Mouse (Mus musculus): Measurements from ENCODE around the gene Mbnl3. TPM values are rescaled to one million over a fixed set of nuclear protein-coding genes. Genes with fewer than 3 reads are reported as not detected.

Mbnl3 gene
- total and polyA plus RNA-seq, 3 experiments: 9.9 to 16.7 TPM; not detected in 1

DNA sequence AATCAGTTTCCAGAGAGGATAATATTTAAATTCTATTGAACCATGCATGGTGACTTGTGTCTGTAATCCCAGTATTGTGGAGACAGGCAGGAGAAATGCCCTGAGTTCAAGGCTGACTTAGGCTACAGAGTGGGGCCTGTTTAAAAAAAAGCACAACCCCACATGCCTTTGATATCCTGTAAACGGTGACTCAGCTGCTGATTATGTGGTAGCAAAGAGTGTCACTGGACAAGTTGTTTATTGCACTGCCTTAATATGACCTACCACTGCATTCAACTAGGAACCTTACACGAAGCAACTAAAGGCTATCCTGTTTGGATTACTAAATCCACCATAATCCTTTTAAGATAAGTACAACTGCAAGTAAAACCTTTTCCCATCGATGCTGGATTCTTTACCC is 66.3 kb downstream of the Mbnl3 start:
- H3K9me3 ChIP-seq (replicated peaks; ENCODE audit: insufficient read depth, low read length): no peaks in the 10 kb centered on the region
- H3K4me3 ChIP-seq (ENCODE audit: control insufficient read depth in 1 of 2, insufficient read depth in 1 of 2, low read depth in 2 of 2, low read length in 2 of 2): no peak overlapping the region
- H3K36me3 ChIP-seq (ENCODE audit: control insufficient read depth in 1 of 2, insufficient read depth in 2 of 2, low read length in 2 of 2): peaks cover 0 to 10% of the 10 kb centered on the region in 2 experiments; a peak in 2 of 4 replicates
- no peaks in the 10 kb centered on the region; a peak in 1 of 4 replicates for H3K4me1 ChIP-seq (ENCODE audit: control insufficient read depth in 1 of 2, insufficient read depth in 2 of 2, low read length in 2 of 2)
- H3K27me3 ChIP-seq (ENCODE audit: control insufficient read depth in 1 of 2, insufficient read depth in 2 of 2, low read length in 2 of 2): no peaks in the 10 kb centered on the region
- no peak overlapping the region for H3K27ac ChIP-seq (ENCODE audit: control insufficient read depth, low read depth, low read length)
- TF ChIP-seq CTCF (IDR thresholded peaks at IDR 0.05 in 2 of 3, conservative IDR thresholded peaks at IDR 0.05 in 1 of 3; ENCODE audit: control insufficient read depth in 1 of 3, insufficient read depth in 1 of 3, low read depth in 2 of 3, low read length in 3 of 3, poor library complexity in 1 of 3, severe bottlenecking in 1 of 3) (no peak), TAL1 (IDR thresholded peaks at IDR 0.05; ENCODE audit: low read length) (no peak), MAX (IDR thresholded peaks at IDR 0.05; ENCODE audit: low read length) (no peak), SMC3 (IDR thresholded peaks at IDR 0.05; ENCODE audit: low read depth, low read length) (no peak), RAD21 (IDR thresholded peaks at IDR 0.05; ENCODE audit: low read depth, low read length) (no peak), NELFE (IDR thresholded peaks at IDR 0.05; ENCODE audit: low read depth, low read length) (no peak), BHLHE40 (IDR thresholded peaks at IDR 0.05; ENCODE audit: borderline replicate concordance, low read depth, low read length) (no peak), RCOR1 (IDR thresholded peaks at IDR 0.05; ENCODE audit: low read depth, low read length) (no peak), NRF1 (IDR thresholded peaks at IDR 0.05; ENCODE audit: insufficient read depth, low read depth, low read length, poor library complexity, severe bottlenecking) (no peak), MYB (IDR thresholded peaks at IDR 0.05; ENCODE audit: low read depth, low read length) (no peak), MAFK (IDR thresholded peaks at IDR 0.05; ENCODE audit: borderline replicate concordance, low read depth, low read length) (no peak), POLR2AphosphoS2 (IDR thresholded peaks at IDR 0.05; ENCODE audit: low read length) (no peak), GATA1 (IDR thresholded peaks at IDR 0.05; ENCODE audit: low read depth, low read length) (no peak), JUND (IDR thresholded peaks at IDR 0.05; ENCODE audit: low read depth, low read length) (no peak), SIN3A (IDR thresholded peaks at IDR 0.05; ENCODE audit: low read length) (no peak), MEF2A (IDR thresholded peaks at IDR 0.05; ENCODE audit: extremely low read depth, insufficient replicate concordance, low read depth, low read length, poor library complexity, severe bottlenecking) (no peak), E2F4 (IDR thresholded peaks at IDR 0.05; ENCODE audit: borderline replicate concordance, low read depth, low read length) (no peak), HCFC1 (IDR thresholded peaks at IDR 0.05; ENCODE audit: low read depth, low read length) (no peak)
- peak; percentile 14 for DNase-seq (ENCODE audit: low read depth, low spot score)
- no peaks in the 10 kb centered on the region for H3K79me2 ChIP-seq (ENCODE audit: control insufficient read depth, insufficient read depth, low read length, poor library complexity)
- no peak overlapping the region for H3K9ac ChIP-seq (ENCODE audit: control insufficient read depth, low read depth, low read length, poor library complexity, severe bottlenecking)

DNA sequence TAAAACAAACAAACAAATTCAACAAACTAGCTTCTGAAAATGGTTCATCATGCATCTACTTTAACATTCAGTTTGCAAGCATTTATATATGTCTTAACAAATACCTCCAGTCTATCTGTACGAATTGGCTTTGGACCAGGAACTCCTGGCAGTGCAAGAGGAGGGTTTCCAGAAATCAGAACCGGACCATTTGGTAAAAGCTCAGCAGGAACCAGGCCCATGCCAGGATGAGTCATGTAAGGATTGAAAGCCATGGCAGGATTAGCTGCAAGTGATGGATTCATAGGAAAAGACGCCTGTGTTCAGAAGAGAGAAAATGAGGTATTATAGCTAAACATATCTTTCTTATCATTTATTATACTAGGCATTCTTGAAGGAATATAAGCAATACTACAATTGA is 75.0 kb downstream of the Mbnl3 start:
- Histone ChIP-seq H3K27me3 (ENCODE audit: control insufficient read depth in 1 of 2, insufficient read depth in 2 of 2, low read length in 2 of 2) (no peaks in the 10 kb centered on the region), H3K9ac (ENCODE audit: control insufficient read depth, low read depth, low read length, poor library complexity, severe bottlenecking) (no peak overlapping the region), H3K4me1 (ENCODE audit: control insufficient read depth in 1 of 2, insufficient read depth in 2 of 2, low read length in 2 of 2) (no peaks in the 10 kb centered on the region), H3K4me3 (ENCODE audit: control insufficient read depth in 1 of 2, insufficient read depth in 1 of 2, low read depth in 2 of 2, low read length in 2 of 2) (no peak overlapping the region), H3K27ac (ENCODE audit: control insufficient read depth, low read depth, low read length) (no peak overlapping the region), H3K36me3 (ENCODE audit: control insufficient read depth in 1 of 2, insufficient read depth in 2 of 2, low read length in 2 of 2) (no peaks in the 10 kb centered on the region; a peak in 1 of 4 replicates), H3K79me2 (ENCODE audit: control insufficient read depth, insufficient read depth, low read length, poor library complexity) (no peaks in the 10 kb centered on the region), H3K9me3 (replicated peaks; ENCODE audit: insufficient read depth, low read length) (no peaks in the 10 kb centered on the region)
- TF ChIP-seq NELFE (IDR thresholded peaks at IDR 0.05; ENCODE audit: low read depth, low read length): no peak
- no peak for TF ChIP-seq MEF2A (IDR thresholded peaks at IDR 0.05; ENCODE audit: extremely low read depth, insufficient replicate concordance, low read depth, low read length, poor library complexity, severe bottlenecking)
- TF ChIP-seq MYC (IDR thresholded peaks at IDR 0.05; ENCODE audit: low read depth, low read length): no peak
- TF ChIP-seq BHLHE40 (IDR thresholded peaks at IDR 0.05; ENCODE audit: borderline replicate concordance, low read depth, low read length): no peak
- TF ChIP-seq TBP (IDR thresholded peaks at IDR 0.05; ENCODE audit: low read depth, low read length): no peak
- DNase-seq (ENCODE audit: low read depth, low spot score): no peak

Measured in MEL (cell line).